Mouse (Mus musculus) limb, embryonic 15.5 days (tissue): ENCODE measurements around the gene Slamf7. TPM values are rescaled to one million over a fixed set of nuclear protein-coding genes. Genes with fewer than 3 reads are reported as not detected.
"Not testable (repeated sequence)": the region's sequence is repeated elsewhere in the genome, so short reads cannot be mapped to it uniquely, and the experiment has no call there.

Source experiments
- ATAC-seq: fragments of 200-750 bp; cut with Nextera tagmentation; 2 replicates; pipeline ENCODE4 v1.8.0; 2017; ENCODE audit warnings: low read depth, moderate TSS enrichment; ENCODE audit not compliant: insufficient number of reproducible peaks, low FRiP score, low TSS enrichment
- H3K27ac ChIP-seq: fragments of 300-500 bp; sonication (generic); 2 replicates; pipeline ENCODE4 v1.5.1; 2015; ENCODE audit warnings: moderate library complexity, mild to moderate bottlenecking, inconsistent platforms
- H3K27me3 ChIP-seq: fragments of 300-500 bp; sonication (generic); 2 replicates; pipeline ENCODE4 v1.6.1; 2015; ENCODE audit warnings: inconsistent platforms
- H3K36me3 ChIP-seq: fragments of 300-500 bp; sonication (generic); 2 replicates; pipeline ENCODE4 v1.6.1; 2015; ENCODE audit warnings: inconsistent platforms
- H3K4me1 ChIP-seq: fragments of 300-500 bp; sonication (generic); 2 replicates; pipeline ENCODE4 v1.6.1; 2015; ENCODE audit warnings: inconsistent platforms
- H3K4me2 ChIP-seq: fragments of 300-500 bp; sonication (generic); 2 replicates; pipeline ENCODE4 v1.6.1; 2015; ENCODE audit warnings: mild to moderate bottlenecking, inconsistent platforms
- H3K4me3 ChIP-seq: fragments of 300-500 bp; sonication (generic); 2 replicates; pipeline ENCODE4 v1.5.1; 2015; ENCODE audit warnings: mild to moderate bottlenecking, inconsistent platforms
- H3K9ac ChIP-seq: fragments of 300-500 bp; sonication (generic); 2 replicates; pipeline ENCODE4 v1.6.1; 2015; ENCODE audit warnings: inconsistent platforms
- H3K9me3 ChIP-seq: fragments of 300-500 bp; sonication (generic); 2 replicates; pipeline ENCODE4 v1.6.1; 2016; ENCODE audit warnings: inconsistent platforms
- WGBS: fragments of 180-500 bp; shearing (Covaris S2); methylation state at CpG from one replicate; pipeline ENCODE4 v1.1.7; 2015; 5-methylcytosine and 5-hydroxymethylcytosine counted together
- polyA plus RNA-seq: library from polyadenylated mRNA; unstranded; fragments of >200 nt; fragmentation: Nextera tagmentation; extraction: Ambion mirVana; gene quantifications from 2 replicates; pipeline ENCODE4 v1.2.1, GENCODE M21; 2015

Slamf7 gene
- 0.13 and 0.20 TPM in 2 replicates for polyA plus RNA-seq

DNA sequence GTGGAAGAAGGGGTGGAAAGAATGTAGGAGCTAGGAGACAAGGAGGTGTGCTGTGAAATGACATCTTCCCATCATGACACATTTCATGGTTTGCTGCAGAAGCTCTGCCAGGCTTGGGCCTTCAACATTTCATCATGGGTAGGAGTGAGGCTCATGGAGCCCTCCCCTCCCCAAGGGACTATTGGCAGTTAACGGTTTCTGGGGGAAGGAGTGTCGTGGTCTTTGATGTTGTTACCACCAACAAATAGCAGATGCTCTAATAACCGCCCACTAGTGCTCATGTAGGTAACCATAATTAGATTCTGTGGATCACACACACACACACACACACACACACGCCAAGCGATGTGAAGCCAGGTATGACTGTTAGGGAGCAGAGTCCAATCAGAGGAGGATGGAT is at the start of gene Slamf7:
Gene Slamf7, minus strand, starts transcription at position 302 of the 400 bp plus-strand sequence.
- H3K36me3 ChIP-seq, result no peaks in the 10 kb centered on the region
- no peaks in the 10 kb centered on the region for H3K9me3 ChIP-seq
- H3K9ac ChIP-seq, result no peak within 1 kb of the TSS
- no peak within 1 kb of the TSS for H3K4me2 ChIP-seq
- no peak within 1 kb of the TSS for H3K4me3 ChIP-seq
- WGBS, result 78% methylated on average over 5 of the region's 5 CpGs
- no peak within 1 kb of the TSS for H3K27ac ChIP-seq
- H3K27me3 ChIP-seq, result no peaks in the 10 kb centered on the region
- H3K4me1 ChIP-seq, result no peaks in the 10 kb centered on the region
- ATAC-seq, result no peak

DNA sequence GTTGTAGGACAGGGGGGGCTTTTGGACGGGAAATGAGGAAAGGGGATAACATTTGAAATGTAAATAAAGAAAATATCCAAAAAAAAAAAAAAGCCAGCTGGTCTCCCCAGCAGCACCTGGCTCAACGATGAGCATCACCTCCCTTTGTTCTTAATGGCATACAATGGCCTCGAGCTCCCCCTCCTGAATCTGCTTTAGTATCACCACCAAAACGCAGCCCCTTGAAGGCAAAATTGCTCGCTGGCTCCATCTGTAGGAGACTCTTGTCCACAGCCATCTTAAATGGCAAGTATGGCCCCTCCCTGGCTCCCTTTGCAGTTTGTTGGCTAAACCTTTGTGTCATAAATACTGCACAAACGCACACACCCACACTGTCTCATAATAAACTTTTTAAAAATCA is 46.1 kb upstream of the Slamf7 start:
- Histone ChIP-seq H3K9ac (no peak overlapping the region), H3K4me3 (no peak overlapping the region), H3K4me1 (no peaks in the 10 kb centered on the region), H3K27ac (no peak overlapping the region), H3K4me2 (no peak overlapping the region), H3K36me3 (no peaks in the 10 kb centered on the region), H3K9me3 (no peaks in the 10 kb centered on the region), H3K27me3 (no peaks in the 10 kb centered on the region)
- ATAC-seq, result no peak
- WGBS, result 21% methylated on average over 6 of the region's 6 CpGs

GRCm38 (mm10) chr1:171693918-171694317 is 41.1 kb upstream of the Slamf7 start:
- Histone ChIP-seq H3K36me3 (no peaks in the 10 kb centered on the region), H3K9ac (no peak overlapping the region), H3K4me3 (no peak overlapping the region), H3K4me2 (no peak overlapping the region), H3K9me3 (no peaks in the 10 kb centered on the region), H3K27ac (no peak overlapping the region), H3K27me3 (no peaks in the 10 kb centered on the region), H3K4me1 (no peaks in the 10 kb centered on the region)
- no peak for ATAC-seq
- WGBS, result 71% methylated on average over 1 of the region's 1 CpGs

DNA sequence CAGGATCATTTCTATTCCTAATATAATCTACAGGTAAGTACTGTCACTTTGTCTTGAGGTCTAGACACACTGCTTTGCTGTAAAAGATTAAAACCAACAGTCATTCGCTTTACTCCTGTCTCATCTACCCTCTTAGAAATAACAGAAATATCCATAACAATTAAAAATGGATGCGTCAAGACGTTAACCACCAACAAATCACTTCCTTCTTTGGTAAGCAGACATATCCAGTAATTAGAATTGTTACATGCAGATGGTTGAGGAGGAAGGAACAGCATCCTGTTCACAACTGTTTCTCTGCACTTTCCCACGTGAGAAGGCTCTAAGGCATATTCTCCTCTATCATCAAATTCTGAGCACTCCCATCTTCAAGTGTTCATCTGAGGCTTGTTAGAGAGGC is 34.5 kb upstream of the Slamf7 start:
- Histone ChIP-seq H3K27me3 (no peaks in the 10 kb centered on the region), H3K9me3 (no peaks in the 10 kb centered on the region), H3K4me2 (no peak overlapping the region), H3K4me3 (no peak overlapping the region), H3K4me1 (no peaks in the 10 kb centered on the region), H3K9ac (no peak overlapping the region), H3K36me3 (no peaks in the 10 kb centered on the region), H3K27ac (no peak overlapping the region)
- 75% methylated on average over 4 of the region's 4 CpGs for WGBS
- ATAC-seq, result no peak

DNA sequence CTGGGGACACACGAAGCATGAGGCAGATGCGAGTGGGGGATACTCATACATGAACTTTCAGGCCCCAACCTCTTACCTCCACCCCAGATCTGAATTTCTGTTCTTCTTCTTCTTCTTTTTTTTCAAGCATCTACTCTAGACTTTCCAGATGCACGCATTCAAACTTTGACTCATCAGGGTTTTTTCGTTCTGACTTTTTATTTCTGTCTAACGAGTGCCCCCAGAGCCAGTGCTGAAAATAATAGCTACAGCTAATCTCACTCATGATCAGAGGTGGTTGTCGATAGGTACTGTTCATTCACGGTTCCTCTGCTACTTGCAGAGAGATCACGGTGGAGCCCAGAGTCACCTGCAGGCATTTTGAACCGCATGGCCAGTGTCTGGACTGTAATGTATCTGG is 32.1 kb upstream of the Slamf7 start:
- no peaks in the 10 kb centered on the region for H3K27me3 ChIP-seq
- H3K4me2 ChIP-seq, result no peak overlapping the region
- no peaks in the 10 kb centered on the region for H3K9me3 ChIP-seq
- H3K9ac ChIP-seq, result no peak overlapping the region
- no peaks in the 10 kb centered on the region for H3K36me3 ChIP-seq
- no peak overlapping the region for H3K4me3 ChIP-seq
- WGBS, result 86% methylated on average over 9 of the region's 9 CpGs
- no peak for ATAC-seq
- no peak overlapping the region for H3K27ac ChIP-seq
- H3K4me1 ChIP-seq, result no peaks in the 10 kb centered on the region

GRCm38 (mm10) chr1:171681531-171682299 is 28.9 kb upstream of the Slamf7 start, which contains the start of gene Cd48:
Cd48 (plus strand) TSS chr1:171682009.
- no peaks in the 10 kb centered on the region for H3K36me3 ChIP-seq
- H3K9me3 ChIP-seq, result no peaks in the 10 kb centered on the region
- H3K4me1 ChIP-seq, result no peaks in the 10 kb centered on the region
- no peak within 1 kb of the TSS for H3K4me2 ChIP-seq
- no peak within 1 kb of the TSS for H3K9ac ChIP-seq
- H3K27ac ChIP-seq, result no peak within 1 kb of the TSS
- WGBS, result 86% methylated on average over 14 of the region's 14 CpGs
- H3K4me3 ChIP-seq, result no peak within 1 kb of the TSS
- H3K27me3 ChIP-seq, result no peaks in the 10 kb centered on the region
- no peak for ATAC-seq

DNA sequence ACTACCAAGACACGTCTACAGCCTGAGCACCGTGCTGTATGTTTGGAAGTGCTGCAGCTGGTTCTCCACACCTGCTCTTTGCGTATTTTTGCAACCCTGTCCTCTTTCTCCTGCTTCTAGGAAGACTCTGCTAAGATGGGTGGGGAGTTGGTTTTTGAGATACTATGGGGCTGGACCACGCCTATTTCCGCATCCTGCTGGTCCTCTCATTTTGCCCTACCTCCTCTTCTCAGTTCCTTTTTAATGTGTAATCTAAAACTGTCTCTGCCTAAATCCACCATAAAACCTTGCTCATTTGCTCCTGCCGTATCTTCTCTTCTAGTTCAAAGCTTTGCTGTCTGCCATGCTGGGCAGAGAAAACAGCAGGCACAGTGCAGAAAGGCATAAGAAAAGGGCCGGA is 28.2 kb upstream of the Slamf7 start:
- H3K4me3 ChIP-seq, result no peak overlapping the region
- no peak overlapping the region for H3K27ac ChIP-seq
- H3K4me1 ChIP-seq, result no peaks in the 10 kb centered on the region
- no peak overlapping the region for H3K4me2 ChIP-seq
- WGBS, result 74% methylated on average over 7 of the region's 7 CpGs
- no peaks in the 10 kb centered on the region for H3K27me3 ChIP-seq
- no peaks in the 10 kb centered on the region for H3K36me3 ChIP-seq
- no peaks in the 10 kb centered on the region for H3K9me3 ChIP-seq
- ATAC-seq, result no peak
- H3K9ac ChIP-seq, result no peak overlapping the region

GRCm38 (mm10) chr1:171677721-171678120 is 24.9 kb upstream of the Slamf7 start:
- Histone ChIP-seq H3K4me2 (no peak overlapping the region), H3K4me3 (no peak overlapping the region), H3K4me1 (no peaks in the 10 kb centered on the region), H3K27ac (no peak overlapping the region), H3K9ac (no peak overlapping the region), H3K36me3 (no peaks in the 10 kb centered on the region), H3K9me3 (no peaks in the 10 kb centered on the region), H3K27me3 (no peaks in the 10 kb centered on the region)
- no peak for ATAC-seq
- WGBS, result 61% methylated on average over 1 of the region's 1 CpGs

DNA sequence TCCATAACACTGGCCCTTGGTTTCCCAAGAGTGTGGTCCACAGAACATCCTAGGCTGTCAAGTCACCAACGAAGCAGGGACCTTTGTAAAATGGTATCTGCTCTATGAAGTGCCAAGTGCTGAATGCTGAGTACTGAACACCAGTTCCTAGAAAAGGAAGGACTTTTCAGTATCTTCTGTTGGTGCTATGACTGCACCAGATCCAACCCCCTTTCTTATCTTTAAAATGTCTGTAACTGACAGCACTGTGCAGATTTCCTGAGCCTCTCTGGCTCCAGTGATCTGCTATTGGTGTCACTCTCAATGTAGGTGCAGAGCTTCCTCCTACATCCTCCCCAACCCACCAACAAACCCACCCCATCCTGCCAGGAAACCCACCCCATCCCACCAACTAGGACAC is 21.6 kb upstream of the Slamf7 start:
- H3K27me3 ChIP-seq, result no peaks in the 10 kb centered on the region
- H3K36me3 ChIP-seq, result no peaks in the 10 kb centered on the region
- H3K4me3 ChIP-seq, result no peak overlapping the region
- no peak overlapping the region for H3K9ac ChIP-seq
- WGBS, result 85% methylated on average over 1 of the region's 1 CpGs
- H3K27ac ChIP-seq, result no peak overlapping the region
- no peaks in the 10 kb centered on the region for H3K9me3 ChIP-seq
- no peaks in the 10 kb centered on the region for H3K4me1 ChIP-seq
- no peak for ATAC-seq
- H3K4me2 ChIP-seq, result no peak overlapping the region

- H3K27me3 ChIP-seq, result no peaks in the 10 kb centered on the region
- H3K27ac ChIP-seq, result no peak overlapping the region
- 70% methylated on average over 5 of the region's 5 CpGs for WGBS
- H3K9ac ChIP-seq, result no peak overlapping the region
- no peaks in the 10 kb centered on the region for H3K36me3 ChIP-seq
- no peaks in the 10 kb centered on the region for H3K4me1 ChIP-seq
- no peak overlapping the region for H3K4me2 ChIP-seq
- H3K9me3 ChIP-seq, result no peaks in the 10 kb centered on the region
- ATAC-seq, result no peak
- no peak overlapping the region for H3K4me3 ChIP-seq
Measured at GRCm38 (mm10) chr1:171672854-171673475, 20.1 kb upstream of the Slamf7 start.

- not testable (repeated sequence) for H3K9ac ChIP-seq, H3K27me3 ChIP-seq, H3K4me3 ChIP-seq, H3K9me3 ChIP-seq, H3K27ac ChIP-seq, H3K4me2 ChIP-seq, H3K4me1 ChIP-seq, H3K36me3 ChIP-seq, ATAC-seq
- WGBS, result 74% methylated on average over 2 of the region's 2 CpGs
Measured at GRCm38 (mm10) chr1:171672451-171672850, 19.6 kb upstream of the Slamf7 start.

DNA sequence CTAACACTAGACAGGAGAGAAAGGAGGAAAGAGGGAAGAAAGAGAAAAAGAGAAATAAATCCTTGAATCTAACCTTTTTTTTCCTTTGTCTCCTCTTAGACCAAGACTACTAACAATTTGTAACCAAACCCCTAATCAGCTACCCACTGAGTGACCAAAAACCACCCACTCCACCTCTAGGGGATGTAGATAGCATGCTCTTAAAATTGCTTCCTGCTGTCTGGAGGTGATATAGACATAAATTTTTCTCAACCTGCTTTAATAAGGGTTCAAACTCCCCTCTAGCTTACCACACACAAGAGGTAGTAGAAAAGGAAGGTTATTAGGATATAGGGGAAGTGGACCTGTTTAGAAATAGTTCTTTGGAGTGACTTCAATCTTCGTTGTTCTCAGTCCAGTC is 14.3 kb upstream of the Slamf7 start:
- no peak for ATAC-seq
- Histone ChIP-seq H3K36me3 (no peaks in the 10 kb centered on the region), H3K4me2 (no peak overlapping the region), H3K9me3 (no peaks in the 10 kb centered on the region), H3K27me3 (no peaks in the 10 kb centered on the region), H3K9ac (no peak overlapping the region), H3K27ac (no peak overlapping the region), H3K4me1 (no peaks in the 10 kb centered on the region), H3K4me3 (no peak overlapping the region)
- 60% methylated on average over 1 of the region's 1 CpGs for WGBS
